Mouse (Mus musculus): ENCODE measurements around the gene Ap4b1.

DNA sequence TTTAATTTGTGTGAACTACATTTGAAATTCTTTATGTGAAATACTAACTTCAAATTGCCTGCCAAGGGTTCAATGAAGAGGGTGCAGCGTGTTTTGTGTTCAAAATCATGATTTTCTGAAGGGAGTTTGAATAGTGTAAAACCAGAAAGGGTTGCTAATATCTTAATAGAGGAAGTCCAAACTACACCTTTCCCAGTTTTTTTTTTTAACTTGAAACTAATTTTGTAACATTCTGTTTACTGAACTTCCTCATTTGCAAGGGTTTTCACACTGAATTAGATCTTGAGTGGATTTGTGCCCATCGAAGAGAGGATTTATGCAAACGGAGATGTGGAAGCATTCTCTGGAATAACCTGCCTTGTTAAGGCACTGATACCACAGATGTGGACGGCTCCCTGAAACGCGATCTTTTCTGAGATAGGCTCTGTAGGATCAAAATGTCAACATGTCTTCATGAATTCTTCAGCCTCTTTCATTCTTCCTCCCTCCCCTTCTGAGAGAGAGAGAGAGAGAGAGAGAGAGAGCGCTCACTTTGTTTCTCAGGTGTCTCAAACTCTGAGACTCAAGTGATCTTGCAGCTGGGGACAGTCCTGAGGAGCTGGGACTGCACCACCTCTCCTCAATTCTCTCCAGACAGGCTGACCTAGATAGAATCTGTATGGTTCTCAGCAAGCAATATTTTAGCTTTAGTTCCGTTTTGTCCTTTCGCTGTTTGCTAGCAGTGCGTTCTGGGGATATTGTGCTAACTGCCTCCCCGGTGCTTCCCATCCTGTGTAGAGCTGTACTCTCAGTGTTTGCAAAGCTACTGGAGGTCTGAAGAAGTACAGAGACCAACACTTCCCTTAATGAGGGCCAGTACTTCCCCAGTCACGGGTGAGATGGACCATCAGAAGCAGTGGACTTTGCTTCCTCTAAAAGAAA lies 49.8 kb downstream of the Ap4b1 start, which contains the start of gene Ptpn22:
- TF ChIP-seq CTCF (IDR thresholded peaks at IDR 0.05; ENCODE audit: low read depth, low read length) (no peak), TAL1 (conservative IDR thresholded peaks at IDR 0.05; ENCODE audit: low read depth, low read length) (no peak), POLR2AphosphoS5 (IDR thresholded peaks at IDR 0.05; ENCODE audit: insufficient replicate concordance, low read depth, low read length) (no peak)
